Mouse (Mus musculus) heart, postnatal 36 days (tissue): Measurements from ENCODE around the gene Aldh5a1. TPM values are rescaled to one million over a fixed set of nuclear protein-coding genes. Genes with fewer than 3 reads are reported as not detected.

ENCODE experiments used
- DNase-seq, 2 experiments: peaks; one replicate each; pipeline ENCODE4 v3.0.0; 2021 to 2022
- intact Hi-C: fragments of 180-260 bp; cut with DNase I; formaldehyde crosslinking; loops from one replicate; pipeline ENCODE4 v1.15.1; 2025
- total RNA-seq, 2 experiments: library from RNA; stranded (reverse); gene quantifications; 2 replicates each; pipeline ENCODE4 v1.2.3; 2021

The Aldh5a1 gene
- total RNA-seq, 2 experiments from 2014 or later, result 23.4 to 26.5 TPM

GRCm38 (mm10) chr13:24879359-24880040, 58.0 kb downstream of the Aldh5a1 start:
- intact Hi-C loops, result loop anchor here (5.0 kb wide), 1 partner anchor 43 kb away; no protein-coding TSS in a partner anchor
- DNase-seq, result no peak

DNA sequence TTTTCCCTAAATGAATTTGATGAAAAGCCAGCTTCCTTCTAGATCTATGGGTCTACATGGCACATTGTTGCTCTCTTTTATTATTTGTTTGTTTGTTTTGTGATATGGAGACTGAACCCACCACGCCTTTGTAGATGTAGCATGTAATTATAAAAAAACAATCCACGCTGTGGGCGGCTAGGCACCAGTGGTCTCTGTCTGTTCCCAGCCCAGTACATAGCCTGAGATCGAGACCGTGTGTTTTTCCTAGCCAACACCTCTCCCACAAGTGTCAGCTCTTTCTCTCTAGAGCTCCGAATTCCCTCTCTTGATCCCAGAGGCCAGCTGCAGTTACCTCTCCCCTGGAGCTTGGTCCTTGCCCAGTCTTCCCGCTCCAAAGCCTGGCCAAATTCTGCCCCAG, 69.2 kb downstream of the Aldh5a1 start:
- intact Hi-C loops, result no loop called here
- no peak for DNase-seq

GRCm38 (mm10) chr13:24867789-24868188, 69.7 kb downstream of the Aldh5a1 start:
- no peak for DNase-seq
- intact Hi-C loops, result no loop called here

- intact Hi-C loops, result no loop called here
- no peak for DNase-seq
Observed at GRCm38 (mm10) chr13:24866430-24867402, 70.7 kb downstream of the Aldh5a1 start.

DNA sequence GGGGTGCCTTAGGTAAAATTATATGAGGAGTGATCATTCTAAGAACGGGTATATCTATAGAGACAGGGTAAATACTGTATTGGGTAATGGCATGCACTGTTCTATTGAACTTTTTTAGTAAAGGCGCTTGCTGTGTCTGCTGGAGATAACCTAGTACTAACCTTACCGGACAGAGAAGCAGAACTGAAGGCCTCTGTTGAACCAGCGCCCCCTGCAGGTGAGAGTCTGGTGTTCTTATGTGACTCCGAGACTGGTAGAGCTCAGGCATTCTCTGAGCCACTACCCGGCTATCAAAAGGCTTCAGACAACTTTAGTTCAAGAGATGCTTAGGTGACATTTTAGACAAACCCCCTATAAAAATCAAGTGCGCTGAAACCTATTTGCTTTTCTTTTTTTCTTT, 74.9 kb downstream of the Aldh5a1 start:
- DNase-seq, result peak; percentile 29 to 48
- intact Hi-C loops, result no loop called here

DNA sequence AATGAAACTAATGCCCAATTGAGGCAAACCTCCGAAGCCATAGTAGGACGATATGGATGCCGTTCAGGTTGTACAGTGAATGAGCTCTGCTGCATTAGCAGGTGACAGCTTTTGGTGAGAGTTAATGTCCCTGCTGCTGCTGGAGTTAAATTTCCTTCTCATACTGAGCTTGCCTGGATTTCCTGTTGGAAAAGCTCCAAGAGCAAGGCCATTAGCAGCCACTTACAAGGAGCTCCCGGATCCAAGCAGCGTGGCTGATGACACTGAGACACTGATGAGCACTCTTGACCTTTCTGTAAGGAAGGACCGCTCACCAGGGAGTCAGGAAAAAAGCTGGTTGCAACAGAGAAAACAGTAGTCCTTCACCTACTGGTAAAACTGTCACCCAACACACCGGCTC, 75.4 kb downstream of the Aldh5a1 start:
- intact Hi-C loops, result no loop called here
- DNase-seq, result no peak

- DNase-seq, result no peak
- intact Hi-C loops, result no loop called here
Observed at GRCm38 (mm10) chr13:24861084-24861483, 76.4 kb downstream of the Aldh5a1 start.

- intact Hi-C loops, result no loop called here
- DNase-seq, result no peak
Observed at GRCm38 (mm10) chr13:24859115-24859514, 78.3 kb downstream of the Aldh5a1 start.

Other genes starting within 250 kb of the Aldh5a1 start
- gene Armh2, start 196.4 kb downstream of the Aldh5a1 start, total RNA-seq, result not detected
- gene Gmnn, start 175.7 kb downstream of the Aldh5a1 start, total RNA-seq, result 10 to 100 TPM; 48.5 to 52.9 TPM
- 100 to 1,000 TPM; 136 to 147 TPM for gene BC005537, start 136.0 kb downstream of the Aldh5a1 start, total RNA-seq
- gene Acot13, start 106.1 kb downstream of the Aldh5a1 start, total RNA-seq, result 100 to 1,000 TPM; 418 to 460 TPM
- gene Tdp2, start 106.0 kb downstream of the Aldh5a1 start, total RNA-seq, result 10 to 100 TPM; 14.6 to 17.0 TPM
- not detected for gene D130043K22Rik, start 92.5 kb downstream of the Aldh5a1 start, total RNA-seq
- gene Gpld1, start 5.5 kb upstream of the Aldh5a1 start, total RNA-seq, result 1 to 10 TPM; 1.4 to 2.5 TPM
- gene Mrs2, start 82.7 kb upstream of the Aldh5a1 start, total RNA-seq, result 10 to 100 TPM; 45.8 to 49.0 TPM
- not detected for gene Dcdc2a, start 118.3 kb upstream of the Aldh5a1 start, total RNA-seq